Mouse (Mus musculus): Measurements from ENCODE around the gene Nog.

- TF ChIP-seq POLR2A (IDR thresholded peaks at IDR 0.05; ENCODE audit: insufficient read length, low read depth) (no peak), MYOG (IDR thresholded peaks at IDR 0.05; ENCODE audit: control insufficient read depth in 1 of 3, insufficient read depth in 1 of 3, insufficient read length in 2 of 3, low read depth in 2 of 3) (peak in 2 of 3 experiments; percentile 13 to 50), MAX (IDR thresholded peaks at IDR 0.05; ENCODE audit: low read depth) (no peak), POLR2AphosphoS2 (IDR thresholded peaks at IDR 0.05; ENCODE audit: insufficient read length, low read depth) (no peak), USF1 (IDR thresholded peaks at IDR 0.05; ENCODE audit: low read depth) (no peak), CEBPB (IDR thresholded peaks at IDR 0.05; ENCODE audit: insufficient read depth, poor library complexity, severe bottlenecking) (no peak), TCF12 (IDR thresholded peaks at IDR 0.05; ENCODE audit: insufficient read depth, poor library complexity, severe bottlenecking) (no peak), MYOD1 (IDR thresholded peaks at IDR 0.05; ENCODE audit: control insufficient read depth in 1 of 3, insufficient read length in 2 of 3, low read depth in 2 of 3) (peak in 2 of 3 experiments; percentile 58 to 80), E2F4 (IDR thresholded peaks at IDR 0.05; ENCODE audit: insufficient read depth) (no peak)
Observed at GRCm38 (mm10) chr11:89253973-89254372, 48.2 kb downstream of the Nog start.
